Mouse (Mus musculus) kidney, embryonic 16.5 days (tissue): Measurements from ENCODE around the gene Gm47995. TPM values are rescaled to one million over a fixed set of nuclear protein-coding genes. Genes with fewer than 3 reads are reported as not detected.
"Not testable (repeated sequence)": the region's sequence is repeated elsewhere in the genome, so short reads cannot be mapped to it uniquely, and the experiment has no call there.

Experiments used
- ATAC-seq: fragments of 200-750 bp; cut with Nextera tagmentation; 2 replicates; pipeline ENCODE4 v1.8.0; 2017; ENCODE audit warnings: moderate TSS enrichment; ENCODE audit not compliant: low FRiP score, low TSS enrichment
- H3K27ac ChIP-seq: fragments of 300-500 bp; sonication (generic); 2 replicates; pipeline ENCODE4 v1.5.1; 2014; ENCODE audit warnings: low read length
- H3K27me3 ChIP-seq: fragments of 300-500 bp; sonication (generic); 2 replicates; pipeline ENCODE4 v1.6.1; 2014; ENCODE audit warnings: low read length, control low read depth, mixed read lengths; ENCODE audit not compliant: insufficient read depth
- H3K36me3 ChIP-seq: fragments of 300-500 bp; sonication (generic); 2 replicates; pipeline ENCODE4 v1.6.1; 2014; ENCODE audit warnings: low read length, control low read depth, mixed read lengths; ENCODE audit not compliant: insufficient read depth
- H3K4me1 ChIP-seq: fragments of 300-500 bp; sonication (generic); 2 replicates; pipeline ENCODE4 v1.6.1; 2014; ENCODE audit warnings: low read length, control low read depth, mixed read lengths; ENCODE audit not compliant: insufficient read depth
- H3K4me2 ChIP-seq: fragments of 300-500 bp; sonication (generic); replicated peaks from 2 replicates; pipeline ENCODE4 v1.6.1; 2014; ENCODE audit warnings: low read depth, low read length
- H3K4me3 ChIP-seq: fragments of 300-500 bp; sonication (generic); 2 replicates; pipeline ENCODE4 v1.5.1; 2014; ENCODE audit warnings: mild to moderate bottlenecking, low read length
- H3K9ac ChIP-seq: fragments of 300-500 bp; sonication (generic); replicated peaks from 2 replicates; pipeline ENCODE4 v1.6.1; 2014; ENCODE audit warnings: low read length
- H3K9me3 ChIP-seq: fragments of 300-500 bp; sonication (generic); 2 replicates; pipeline ENCODE4 v1.6.1; 2016; ENCODE audit warnings: low read length, control low read depth
- WGBS: fragments of 180-500 bp; shearing (Covaris S2); extraction: QIAGEN DNeasy Blood & Tissue Kit; methylation state at CpG from one replicate; pipeline ENCODE4 v1.1.7; 2014; 5-methylcytosine and 5-hydroxymethylcytosine counted together
- polyA plus RNA-seq: library from polyadenylated mRNA; unstranded; fragments of >200 nt; fragmentation: Nextera tagmentation; extraction: Ambion mirVana; gene quantifications from 2 replicates; pipeline ENCODE4 v1.2.1, GENCODE M21; 2015

Gm47995 gene
- 0.50 TPM in 1 of 2 replicates, not detected in the other for polyA plus RNA-seq

GRCm38 (mm10) chr1:151198120-151198519, at the start of gene Gm47995:
Gm47995 (plus strand) TSS chr1:151198448.
- not testable (repeated sequence) for H3K27ac ChIP-seq, ATAC-seq, H3K36me3 ChIP-seq, H3K27me3 ChIP-seq, H3K9ac ChIP-seq, H3K4me2 ChIP-seq, H3K9me3 ChIP-seq, H3K4me1 ChIP-seq, H3K4me3 ChIP-seq
- WGBS: 78% methylated on average over 2 of the region's 4 CpGs

- no peak for ATAC-seq
- 90% methylated on average over 7 of the region's 7 CpGs for WGBS
Observed at GRCm38 (mm10) chr1:151150211-151150610, 48.0 kb upstream of the Gm47995 start.

DNA sequence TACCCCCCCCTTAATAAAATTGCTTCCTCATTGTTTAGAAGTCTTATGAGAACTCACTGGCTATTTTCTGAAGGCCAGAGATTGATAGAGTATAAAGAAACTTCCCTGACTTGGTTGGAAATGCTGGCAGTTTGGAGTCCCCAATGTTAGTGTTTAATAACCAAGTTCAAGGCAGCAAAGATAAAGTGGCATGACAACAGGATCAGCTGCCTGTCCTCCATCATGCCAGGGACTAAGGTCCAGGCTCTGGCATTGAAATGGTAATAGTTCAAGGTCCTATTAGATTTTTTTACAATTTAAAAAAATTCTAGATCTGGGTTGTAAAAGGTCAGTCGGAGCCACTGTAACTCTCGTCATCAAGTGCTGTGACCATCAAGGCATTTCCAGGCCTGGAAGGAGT, 47.2 kb upstream of the Gm47995 start:
- H3K9me3 ChIP-seq: no peaks in the 10 kb centered on the region
- H3K27me3 ChIP-seq: no peaks in the 10 kb centered on the region
- H3K36me3 ChIP-seq: no peaks in the 10 kb centered on the region
- WGBS: 62% methylated on average over 2 of the region's 2 CpGs
- no peak overlapping the region for H3K4me3 ChIP-seq
- ATAC-seq: no peak
- no peaks in the 10 kb centered on the region for H3K4me1 ChIP-seq
- H3K27ac ChIP-seq: no peak overlapping the region
- H3K4me2 ChIP-seq: no peak overlapping the region
- no peak overlapping the region for H3K9ac ChIP-seq

More at GRCm38 (mm10) chr1:151150211-151150610, 48.0 kb upstream of the Gm47995 start:
- H3K4me1 ChIP-seq: no peaks in the 10 kb centered on the region
- H3K36me3 ChIP-seq: no peaks in the 10 kb centered on the region
- H3K27ac ChIP-seq: no peak overlapping the region
- no peak overlapping the region for H3K9ac ChIP-seq
- H3K4me2 ChIP-seq: no peak overlapping the region
- no peaks in the 10 kb centered on the region for H3K27me3 ChIP-seq
- no peak overlapping the region for H3K4me3 ChIP-seq
- H3K9me3 ChIP-seq: no peaks in the 10 kb centered on the region

- Histone ChIP-seq H3K9ac (no peak overlapping the region), H3K4me1 (no peaks in the 10 kb centered on the region), H3K4me2 (no peak overlapping the region), H3K27ac (no peak overlapping the region), H3K9me3 (no peaks in the 10 kb centered on the region), H3K4me3 (no peak overlapping the region), H3K36me3 (no peaks in the 10 kb centered on the region), H3K27me3 (no peaks in the 10 kb centered on the region)
- ATAC-seq: no peak
- 87% methylated on average over 6 of the region's 6 CpGs for WGBS
Observed at GRCm38 (mm10) chr1:151153056-151153652, 45.1 kb upstream of the Gm47995 start.

DNA sequence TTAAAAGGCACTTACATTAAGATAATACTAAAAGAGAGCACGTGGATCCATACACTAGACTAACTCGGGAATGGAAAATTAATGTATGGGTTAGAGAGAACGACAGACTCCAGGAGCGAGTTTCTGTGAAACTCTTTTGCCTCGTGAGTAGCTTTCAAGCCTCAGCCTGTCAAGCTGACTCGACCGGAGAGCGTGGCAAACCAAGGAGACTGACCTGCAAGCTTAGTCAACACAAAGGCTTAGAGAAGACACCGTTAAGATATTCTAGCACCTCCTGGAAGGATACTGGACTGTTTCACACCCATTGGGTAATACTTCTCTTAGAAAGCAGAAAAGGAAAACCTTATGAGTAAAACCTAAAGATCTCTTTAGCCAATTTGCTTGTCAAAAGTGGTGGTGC, 44.1 kb upstream of the Gm47995 start:
- H3K4me1 ChIP-seq, H3K9me3 ChIP-seq, H3K36me3 ChIP-seq, H3K27me3 ChIP-seq, H3K27ac ChIP-seq, H3K4me3 ChIP-seq, H3K9ac ChIP-seq, ATAC-seq, H3K4me2 ChIP-seq: not testable (repeated sequence)
- WGBS: 86% methylated on average over 9 of the region's 9 CpGs

DNA sequence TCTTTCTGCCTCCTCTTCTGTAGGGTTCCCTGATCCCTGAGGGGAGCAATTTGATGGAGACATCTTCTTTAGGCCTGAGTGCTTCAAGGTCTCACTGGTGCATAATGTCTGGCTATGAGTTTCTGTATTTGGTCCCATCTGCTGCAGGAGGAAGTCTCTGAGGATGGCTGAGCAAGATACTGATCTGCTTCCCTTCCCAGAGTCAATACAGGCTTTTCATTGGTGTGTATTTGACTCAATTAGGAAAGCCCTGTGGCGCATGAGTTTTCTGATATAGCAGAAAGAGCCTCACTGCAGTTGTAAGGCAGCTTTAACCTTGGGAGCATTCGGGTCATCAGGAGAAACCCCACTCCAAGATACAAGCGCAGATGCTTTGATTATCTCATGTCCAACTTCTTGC, 42.1 kb upstream of the Gm47995 start:
- WGBS: 91% methylated on average over 3 of the region's 3 CpGs

GRCm38 (mm10) chr1:151156777-151157632, 41.2 kb upstream of the Gm47995 start:
- Histone ChIP-seq H3K27me3 (no peaks in the 10 kb centered on the region), H3K4me2 (no peak overlapping the region), H3K27ac (no peak overlapping the region), H3K36me3 (no peaks in the 10 kb centered on the region), H3K9ac (no peak overlapping the region), H3K4me3 (no peak overlapping the region), H3K9me3 (no peaks in the 10 kb centered on the region), H3K4me1 (peaks cover 3% of the 10 kb centered on the region)
- 78% methylated on average over 7 of the region's 7 CpGs for WGBS
- ATAC-seq: no peak

More for the DNA sequence above, 42.1 kb upstream of the Gm47995 start:
- no peak overlapping the region for H3K4me3 ChIP-seq
- H3K4me2 ChIP-seq: no peak overlapping the region
- H3K27ac ChIP-seq: no peak overlapping the region
- no peaks in the 10 kb centered on the region for H3K27me3 ChIP-seq
- no peak overlapping the region for H3K9ac ChIP-seq
- no peaks in the 10 kb centered on the region for H3K36me3 ChIP-seq
- no peaks in the 10 kb centered on the region for H3K9me3 ChIP-seq
- peaks cover 3% of the 10 kb centered on the region for H3K4me1 ChIP-seq
- ATAC-seq: no peak

GRCm38 (mm10) chr1:151157963-151158856, 40.0 kb upstream of the Gm47995 start:
- Histone ChIP-seq H3K4me1 (peaks cover 3% of the 10 kb centered on the region), H3K4me3 (no peak overlapping the region), H3K27me3 (no peaks in the 10 kb centered on the region), H3K9ac (no peak overlapping the region), H3K27ac (peak overlapping the region; percentile 57; the same call in 1 of the 2 replicates), H3K36me3 (no peaks in the 10 kb centered on the region), H3K4me2 (no peak overlapping the region), H3K9me3 (no peaks in the 10 kb centered on the region)
- 54% methylated on average over 9 of the region's 9 CpGs for WGBS
- peak; percentile 86 for ATAC-seq

DNA sequence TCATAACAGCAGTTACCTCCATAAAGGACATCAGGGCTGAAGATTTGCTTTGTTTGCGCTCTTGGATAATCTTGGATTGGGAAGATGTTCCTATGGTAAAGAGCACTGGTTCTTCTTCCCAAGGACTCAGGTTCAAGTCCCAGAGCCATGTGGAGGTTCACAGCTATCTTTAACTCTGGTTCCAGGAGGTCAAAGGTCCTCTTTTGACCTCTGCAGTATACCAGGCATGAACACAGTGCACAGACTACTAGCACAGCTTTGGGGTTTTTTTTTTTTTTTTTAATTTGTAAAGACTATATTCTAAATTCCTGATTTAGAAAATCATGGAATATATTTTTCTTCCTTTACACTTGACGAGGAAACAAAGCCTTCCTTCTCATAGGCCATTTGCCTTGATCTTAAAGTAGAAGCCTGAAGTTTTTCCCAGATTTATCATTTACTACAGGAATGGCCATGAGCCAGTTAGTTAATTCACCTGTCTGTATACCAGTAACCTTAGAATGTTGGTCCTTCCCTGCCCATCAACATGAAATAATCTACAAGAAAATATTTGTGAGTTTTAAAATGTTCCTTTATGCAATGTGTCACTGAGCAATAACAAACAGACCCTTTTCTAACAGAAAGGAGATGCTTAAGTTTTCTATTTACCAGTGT, 39.3 kb upstream of the Gm47995 start:
- 81% methylated on average over 2 of the region's 2 CpGs for WGBS
- H3K36me3 ChIP-seq: no peaks in the 10 kb centered on the region
- no peak overlapping the region for H3K4me3 ChIP-seq
- H3K27me3 ChIP-seq: no peaks in the 10 kb centered on the region
- peaks cover 3% of the 10 kb centered on the region for H3K4me1 ChIP-seq
- no peaks in the 10 kb centered on the region for H3K9me3 ChIP-seq
- H3K27ac ChIP-seq: peak overlapping the region; percentile 52; the same call in 1 of the 2 replicates
- H3K4me2 ChIP-seq: no peak overlapping the region
- ATAC-seq: no peak
- no peak overlapping the region for H3K9ac ChIP-seq
